Mouse (Mus musculus) limb, embryonic 12.5 days (tissue): ENCODE measurements around the gene Tceanc2. TPM values are rescaled to one million over a fixed set of nuclear protein-coding genes. Genes with fewer than 3 reads are reported as not detected.

ENCODE experiments used
- polyA plus RNA-seq: library from polyadenylated mRNA; unstranded; fragments of >200 nt; fragmentation: Nextera tagmentation; extraction: Ambion mirVana; gene quantifications from 2 replicates; pipeline ENCODE4 v1.2.1, GENCODE M21; 2016

Tceanc2 gene
- polyA plus RNA-seq, 1 experiment from 2014 or later: 24.7 TPM

Other genes starting within 250 kb of the Tceanc2 start
- 97.8 and 102 TPM in 2 replicates for gene Mrpl37, start 112.2 kb downstream of the Tceanc2 start, polyA plus RNA-seq
- gene Cyb5rl, start 112.1 kb downstream of the Tceanc2 start, polyA plus RNA-seq: 4.6 and 7.1 TPM in 2 replicates
- gene Cdcp2, start 82.2 kb downstream of the Tceanc2 start, polyA plus RNA-seq: not detected in 2 replicates
- 336 and 348 TPM in 2 replicates for gene Tmem59, start 717 bp downstream of the Tceanc2 start, polyA plus RNA-seq
- not detected in 2 replicates for gene Ldlrad1, start 30.1 kb upstream of the Tceanc2 start, polyA plus RNA-seq
- gene Lrrc42, start 74.4 kb upstream of the Tceanc2 start, polyA plus RNA-seq: 107 and 111 TPM in 2 replicates
- 44.3 and 51.1 TPM in 2 replicates for gene Hspb11, start 74.5 kb upstream of the Tceanc2 start, polyA plus RNA-seq
- not detected in 2 replicates for gene Dio1, start 128.1 kb upstream of the Tceanc2 start, polyA plus RNA-seq
- gene Yipf1, start 135.2 kb upstream of the Tceanc2 start, polyA plus RNA-seq: 44.1 and 48.5 TPM in 2 replicates
- 37.5 and 39.4 TPM in 2 replicates for gene Ndc1, start 188.7 kb upstream of the Tceanc2 start, polyA plus RNA-seq